Mouse (Mus musculus): ENCODE measurements around the gene Ppp1r9b. TPM values are rescaled to one million over a fixed set of nuclear protein-coding genes. Genes with fewer than 3 reads are reported as not detected.
A peak's percentile ranks its signal among the peaks of the same experiment; 100 is the strongest.

Gene Ppp1r9b
- polyA plus RNA-seq (2014; fragmentation: Nextera tagmentation; extraction: Ambion mirVana): 9.9 and 10.5 TPM in 2 replicates

DNA sequence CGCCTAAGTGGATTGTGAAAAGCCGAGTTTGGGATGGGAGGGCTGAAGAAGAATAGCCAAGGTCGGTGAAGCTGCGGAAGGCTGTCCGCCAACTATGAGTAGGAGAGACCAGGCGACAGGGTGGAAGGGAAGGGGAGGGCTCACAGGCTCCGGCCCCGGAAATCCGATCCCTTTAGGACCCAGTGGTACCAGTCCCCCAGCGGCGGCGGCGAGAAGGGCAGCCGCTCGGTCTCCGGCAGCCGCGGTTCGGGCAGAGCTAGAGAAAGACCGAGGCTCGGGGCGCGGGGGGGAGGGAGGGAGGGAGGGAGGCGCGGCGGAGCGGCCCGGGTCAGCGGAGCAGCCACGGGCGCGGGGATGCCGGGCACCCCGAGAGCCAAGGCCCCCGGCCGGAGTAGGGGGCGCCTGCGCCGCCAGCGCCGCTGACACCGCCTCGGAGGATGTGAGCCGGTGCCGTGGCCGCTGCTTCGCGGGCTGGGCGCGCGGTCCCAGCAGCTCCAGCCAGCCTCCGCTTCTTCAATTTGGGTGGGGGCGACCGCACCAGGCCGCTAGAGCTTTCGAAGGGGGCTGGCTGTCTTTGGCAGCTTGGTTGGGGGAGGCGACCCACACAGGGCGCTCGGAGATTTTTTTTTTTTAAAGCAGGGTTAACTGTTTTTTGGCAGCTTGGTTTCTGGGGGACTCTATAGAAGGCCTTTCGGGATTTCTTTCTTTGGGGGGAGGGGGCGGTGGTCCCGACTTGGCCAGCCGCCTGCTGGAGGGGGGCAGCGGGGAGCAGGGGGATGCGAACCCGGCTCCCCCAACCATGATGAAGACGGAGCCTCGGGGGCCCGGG, at the start of gene Ppp1r9b:
TSS of gene Ppp1r9b (plus strand) at position 287 of the 829 bp plus-strand sequence.
- H3K27ac ChIP-seq (replicated peaks; ENCODE audit: low read depth, low read length): peak within 1 kb of the TSS; percentile 89
- H3K4me1 ChIP-seq (ENCODE audit: control insufficient read depth, insufficient read depth, low read length): peaks cover 18% of the 10 kb centered on the region
- DNase-seq (ENCODE audit: low spot score): peak; percentile 92
- H3K9ac ChIP-seq (replicated peaks; ENCODE audit: low read length): peak within 1 kb of the TSS; percentile 93
- peak within 1 kb of the TSS; percentile 100 for H3K4me2 ChIP-seq (ENCODE audit: low read depth, low read length)
- H3K27me3 ChIP-seq (ENCODE audit: control insufficient read depth, insufficient read depth, low read length): no peaks in the 10 kb centered on the region
- H3K4me3 ChIP-seq (ENCODE audit: low read depth, low read length): peak within 1 kb of the TSS; percentile 96
- WGBS: under 1% methylated on average over 41 of the region's 69 CpGs
- H3K36me3 ChIP-seq (replicated peaks; ENCODE audit: control insufficient read depth, insufficient read depth, low read depth, low read length): no peaks in the 10 kb centered on the region
- ATAC-seq (replicated peaks; ENCODE audit: insufficient number of reproducible peaks, low FRiP score, low TSS enrichment, low read depth): peak; percentile 87
- H3K9me3 ChIP-seq (replicated peaks; ENCODE audit: control insufficient read depth, low read length): no peaks in the 10 kb centered on the region

DNA sequence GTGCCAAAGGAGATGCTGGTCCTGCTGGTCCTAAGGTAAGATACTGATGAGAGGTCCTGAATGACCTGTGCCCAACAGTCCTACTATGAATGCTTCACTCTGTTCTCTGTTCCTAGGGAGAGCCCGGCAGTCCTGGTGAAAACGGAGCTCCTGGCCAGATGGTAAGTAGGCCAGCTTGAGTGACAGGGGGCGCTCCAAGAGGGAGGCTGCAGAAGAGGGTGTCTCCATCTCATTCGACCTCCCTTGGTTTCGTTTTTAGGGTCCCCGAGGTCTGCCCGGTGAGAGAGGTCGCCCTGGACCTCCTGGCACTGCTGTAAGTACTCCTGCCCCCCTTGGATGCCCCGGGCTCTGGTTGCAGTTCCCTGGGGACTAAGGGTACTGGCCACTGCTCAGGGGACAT, 49.7 kb upstream of the Ppp1r9b start:
- Histone ChIP-seq H3K9me3 (replicated peaks; ENCODE audit: control insufficient read depth, low read length) (no peaks in the 10 kb centered on the region), H3K4me1 (ENCODE audit: control insufficient read depth, insufficient read depth, low read length) (no peaks in the 10 kb centered on the region), H3K4me3 (ENCODE audit: low read depth, low read length) (no peak overlapping the region), H3K27ac (replicated peaks; ENCODE audit: low read depth, low read length) (no peak overlapping the region), H3K36me3 (replicated peaks; ENCODE audit: control insufficient read depth, insufficient read depth, low read depth, low read length) (peaks cover 6% of the 10 kb centered on the region), H3K4me2 (ENCODE audit: low read depth, low read length) (no peak overlapping the region), H3K9ac (replicated peaks; ENCODE audit: low read length) (no peak overlapping the region), H3K27me3 (ENCODE audit: control insufficient read depth, insufficient read depth, low read length) (no peaks in the 10 kb centered on the region; the same call in 1 of the 2 replicates)
- ATAC-seq (replicated peaks; ENCODE audit: insufficient number of reproducible peaks, low FRiP score, low TSS enrichment, low read depth) (no peak), DNase-seq (ENCODE audit: low spot score) (no peak)
- WGBS: 35% methylated on average over 9 of the region's 9 CpGs

DNA sequence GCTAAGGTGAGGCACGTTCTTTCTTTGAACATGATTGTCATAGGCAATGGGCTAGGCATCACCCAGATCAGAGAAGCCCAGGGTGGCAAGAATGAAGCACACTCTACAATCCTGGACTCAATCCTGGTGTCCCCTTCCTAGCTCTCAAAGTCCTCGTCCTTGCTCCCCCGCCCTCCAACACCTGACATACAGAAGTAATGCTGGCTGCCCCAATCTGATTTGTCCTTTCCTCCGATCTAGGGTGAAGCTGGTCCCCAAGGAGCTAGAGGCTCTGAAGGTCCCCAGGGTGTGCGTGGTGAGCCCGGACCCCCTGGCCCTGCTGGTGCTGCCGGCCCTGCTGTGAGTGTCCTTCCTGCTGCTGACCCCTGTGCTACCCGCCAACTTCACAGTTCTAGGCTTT, 49.1 kb upstream of the Ppp1r9b start:
- Histone ChIP-seq H3K9ac (replicated peaks; ENCODE audit: low read length) (no peak overlapping the region), H3K4me3 (ENCODE audit: low read depth, low read length) (no peak overlapping the region), H3K27me3 (ENCODE audit: control insufficient read depth, insufficient read depth, low read length) (no peaks in the 10 kb centered on the region; the same call in 1 of the 2 replicates), H3K4me2 (ENCODE audit: low read depth, low read length) (no peak overlapping the region), H3K4me1 (ENCODE audit: control insufficient read depth, insufficient read depth, low read length) (no peaks in the 10 kb centered on the region), H3K36me3 (replicated peaks; ENCODE audit: control insufficient read depth, insufficient read depth, low read depth, low read length) (peaks cover 6% of the 10 kb centered on the region), H3K27ac (replicated peaks; ENCODE audit: low read depth, low read length) (no peak overlapping the region), H3K9me3 (replicated peaks; ENCODE audit: control insufficient read depth, low read length) (no peaks in the 10 kb centered on the region)
- no peak for DNase-seq (ENCODE audit: low spot score)
- ATAC-seq (replicated peaks; ENCODE audit: insufficient number of reproducible peaks, low FRiP score, low TSS enrichment, low read depth): no peak
- WGBS: 81% methylated on average over 8 of the region's 8 CpGs

DNA sequence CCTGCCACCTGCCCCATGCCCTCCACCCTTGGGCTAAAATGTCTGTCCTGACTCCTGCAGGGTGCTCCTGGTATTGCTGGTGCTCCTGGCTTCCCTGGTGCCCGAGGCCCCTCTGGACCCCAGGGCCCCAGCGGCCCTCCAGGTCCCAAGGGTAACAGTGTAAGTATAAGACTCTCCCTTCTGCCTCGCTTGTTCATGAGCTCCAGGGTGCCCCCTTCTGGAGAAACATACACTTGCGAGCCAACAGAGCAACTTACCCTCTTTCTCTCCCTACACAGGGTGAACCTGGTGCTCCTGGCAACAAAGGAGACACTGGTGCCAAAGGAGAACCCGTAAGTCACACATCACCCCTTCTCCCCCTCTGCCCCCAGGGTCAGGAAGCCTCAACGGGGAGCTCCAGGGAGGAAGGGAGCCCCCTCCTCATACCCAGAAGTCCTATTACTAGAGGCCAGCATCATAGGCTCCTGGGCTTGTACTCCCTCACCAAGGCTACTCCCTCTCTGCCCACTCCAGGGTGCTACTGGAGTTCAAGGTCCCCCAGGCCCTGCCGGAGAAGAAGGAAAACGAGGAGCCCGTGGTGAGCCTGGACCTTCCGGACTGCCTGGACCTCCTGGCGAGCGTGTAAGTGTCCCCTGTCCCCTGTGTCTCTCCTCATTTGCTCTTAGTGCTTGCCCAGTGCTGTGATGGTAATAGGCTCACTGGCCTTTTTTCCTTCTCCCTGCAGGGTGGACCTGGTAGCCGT, 48.4 kb upstream of the Ppp1r9b start:
- DNase-seq (ENCODE audit: low spot score) (peak; percentile 46), ATAC-seq (replicated peaks; ENCODE audit: insufficient number of reproducible peaks, low FRiP score, low TSS enrichment, low read depth) (no peak)
- Histone ChIP-seq H3K4me1 (ENCODE audit: control insufficient read depth, insufficient read depth, low read length) (no peaks in the 10 kb centered on the region), H3K27me3 (ENCODE audit: control insufficient read depth, insufficient read depth, low read length) (no peaks in the 10 kb centered on the region; the same call in 1 of the 2 replicates), H3K27ac (replicated peaks; ENCODE audit: low read depth, low read length) (no peak overlapping the region), H3K9me3 (replicated peaks; ENCODE audit: control insufficient read depth, low read length) (no peaks in the 10 kb centered on the region), H3K36me3 (replicated peaks; ENCODE audit: control insufficient read depth, insufficient read depth, low read depth, low read length) (peaks cover 6% of the 10 kb centered on the region), H3K9ac (replicated peaks; ENCODE audit: low read length) (no peak overlapping the region), H3K4me3 (ENCODE audit: low read depth, low read length) (no peak overlapping the region), H3K4me2 (ENCODE audit: low read depth, low read length) (no peak overlapping the region)
- WGBS: 54% methylated on average over 13 of the region's 13 CpGs

DNA sequence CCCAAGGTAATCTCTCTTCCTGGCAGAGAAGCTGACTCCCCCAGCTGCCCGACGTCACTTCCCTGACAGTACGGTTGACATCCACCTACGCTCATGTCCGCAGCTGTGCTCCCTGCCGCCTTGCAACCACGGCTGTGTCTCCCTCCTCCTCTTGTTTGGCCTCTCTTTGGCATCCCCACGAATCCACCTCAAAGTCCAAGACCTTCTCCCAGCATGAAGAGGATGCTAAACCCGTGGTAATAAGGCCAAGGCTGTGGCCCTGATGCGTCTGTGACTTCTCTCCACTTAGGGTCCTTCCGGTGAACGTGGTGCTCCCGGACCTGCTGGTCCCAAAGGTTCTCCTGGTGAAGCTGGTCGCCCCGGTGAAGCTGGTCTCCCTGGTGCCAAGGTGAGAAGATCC, 47.8 kb upstream of the Ppp1r9b start:
- Histone ChIP-seq H3K36me3 (replicated peaks; ENCODE audit: control insufficient read depth, insufficient read depth, low read depth, low read length) (peaks cover 8% of the 10 kb centered on the region), H3K27me3 (ENCODE audit: control insufficient read depth, insufficient read depth, low read length) (no peaks in the 10 kb centered on the region; the same call in 1 of the 2 replicates)

DNA sequence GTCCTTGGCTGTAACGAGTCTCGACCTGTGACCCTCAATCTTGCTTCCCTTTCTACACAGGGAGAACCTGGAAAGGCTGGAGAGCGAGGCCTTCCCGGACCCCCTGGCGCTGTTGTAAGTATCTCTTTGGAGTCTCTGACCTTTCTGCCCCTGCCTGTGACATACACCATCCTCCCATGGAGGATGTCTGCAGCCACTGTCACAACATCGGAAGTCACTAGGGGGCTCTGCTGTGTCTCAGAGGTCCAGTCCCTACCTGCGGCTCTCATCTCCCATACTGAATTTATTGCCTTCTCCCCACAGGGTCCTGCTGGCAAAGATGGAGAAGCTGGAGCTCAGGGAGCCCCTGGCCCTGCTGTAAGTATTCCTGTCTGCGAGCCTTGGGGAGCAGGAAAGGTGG, 46.5 kb upstream of the Ppp1r9b start:
- 13% methylated on average over 8 of the region's 8 CpGs for WGBS
- Histone ChIP-seq H3K9ac (replicated peaks; ENCODE audit: low read length) (no peak overlapping the region), H3K9me3 (replicated peaks; ENCODE audit: control insufficient read depth, low read length) (no peaks in the 10 kb centered on the region), H3K4me2 (ENCODE audit: low read depth, low read length) (no peak overlapping the region), H3K27me3 (ENCODE audit: control insufficient read depth, insufficient read depth, low read length) (no peaks in the 10 kb centered on the region; the same call in 1 of the 2 replicates), H3K27ac (replicated peaks; ENCODE audit: low read depth, low read length) (no peak overlapping the region), H3K36me3 (replicated peaks; ENCODE audit: control insufficient read depth, insufficient read depth, low read depth, low read length) (peaks cover 14% of the 10 kb centered on the region), H3K4me3 (ENCODE audit: low read depth, low read length) (no peak overlapping the region), H3K4me1 (ENCODE audit: control insufficient read depth, insufficient read depth, low read length) (no peaks in the 10 kb centered on the region)
- DNase-seq (ENCODE audit: low spot score) (no peak), ATAC-seq (replicated peaks; ENCODE audit: insufficient number of reproducible peaks, low FRiP score, low TSS enrichment, low read depth) (no peak)

More for the DNA sequence above, 47.8 kb upstream of the Ppp1r9b start:
- no peak overlapping the region for H3K4me3 ChIP-seq (ENCODE audit: low read depth, low read length)
- H3K9me3 ChIP-seq (replicated peaks; ENCODE audit: control insufficient read depth, low read length): no peaks in the 10 kb centered on the region
- H3K9ac ChIP-seq (replicated peaks; ENCODE audit: low read length): no peak overlapping the region
- no peaks in the 10 kb centered on the region for H3K4me1 ChIP-seq (ENCODE audit: control insufficient read depth, insufficient read depth, low read length)
- H3K27ac ChIP-seq (replicated peaks; ENCODE audit: low read depth, low read length): no peak overlapping the region
- ATAC-seq (replicated peaks; ENCODE audit: insufficient number of reproducible peaks, low FRiP score, low TSS enrichment, low read depth) (no peak), DNase-seq (ENCODE audit: low spot score) (no peak)
- WGBS: 79% methylated on average over 15 of the region's 15 CpGs
- H3K4me2 ChIP-seq (ENCODE audit: low read depth, low read length): no peak overlapping the region

DNA sequence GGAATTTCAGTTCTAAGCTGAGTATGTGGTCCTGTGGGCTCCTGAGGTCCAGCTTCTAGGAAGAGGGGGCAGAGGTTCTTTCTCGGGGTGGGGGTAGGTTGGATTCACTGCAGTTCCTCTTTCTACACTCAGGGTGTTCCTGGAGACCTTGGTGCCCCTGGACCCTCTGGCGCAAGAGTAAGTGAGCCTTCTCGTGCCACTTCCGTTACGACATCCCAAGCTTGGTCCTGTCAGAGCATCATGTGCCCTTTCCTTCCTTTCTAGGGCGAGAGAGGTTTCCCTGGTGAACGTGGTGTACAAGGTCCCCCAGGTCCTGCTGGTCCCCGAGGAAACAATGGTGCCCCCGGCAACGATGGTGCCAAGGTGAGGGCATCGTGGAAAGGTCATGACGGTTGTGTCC, 45.6 kb upstream of the Ppp1r9b start:
- WGBS: 91% methylated on average over 12 of the region's 12 CpGs
- H3K27me3 ChIP-seq (ENCODE audit: control insufficient read depth, insufficient read depth, low read length): no peaks in the 10 kb centered on the region; the same call in 1 of the 2 replicates
- H3K36me3 ChIP-seq (replicated peaks; ENCODE audit: control insufficient read depth, insufficient read depth, low read depth, low read length): peaks cover 20% of the 10 kb centered on the region
- no peak overlapping the region for H3K9ac ChIP-seq (replicated peaks; ENCODE audit: low read length)
- no peaks in the 10 kb centered on the region for H3K4me1 ChIP-seq (ENCODE audit: control insufficient read depth, insufficient read depth, low read length)
- no peak overlapping the region for H3K27ac ChIP-seq (replicated peaks; ENCODE audit: low read depth, low read length)
- H3K4me3 ChIP-seq (ENCODE audit: low read depth, low read length): no peak overlapping the region
- H3K4me2 ChIP-seq (ENCODE audit: low read depth, low read length): no peak overlapping the region
- no peaks in the 10 kb centered on the region for H3K9me3 ChIP-seq (replicated peaks; ENCODE audit: control insufficient read depth, low read length)
- no peak for DNase-seq (ENCODE audit: low spot score)
- no peak for ATAC-seq (replicated peaks; ENCODE audit: insufficient number of reproducible peaks, low FRiP score, low TSS enrichment, low read depth)

DNA sequence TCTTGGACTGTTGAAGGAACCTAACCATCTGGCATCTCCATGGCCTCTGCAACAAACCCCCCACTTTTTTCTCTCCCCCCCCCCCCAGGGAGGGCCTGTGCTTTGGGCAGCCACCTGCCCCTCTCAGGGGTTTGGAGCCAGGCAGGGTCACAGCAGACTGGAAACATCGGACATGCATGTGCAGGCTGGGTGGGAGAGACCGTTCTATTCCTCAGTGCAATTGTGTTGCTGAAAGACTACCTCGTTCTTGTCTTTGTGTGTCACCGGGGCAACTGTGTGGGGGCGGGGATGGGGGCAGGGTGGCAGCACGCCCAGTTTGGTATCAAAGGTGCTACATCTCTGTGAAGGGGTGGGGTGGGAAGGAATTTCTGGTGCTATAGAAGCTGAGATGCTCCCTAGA, 38.7 kb upstream of the Ppp1r9b start:
- no peaks in the 10 kb centered on the region; the same call in 1 of the 2 replicates for H3K4me1 ChIP-seq (ENCODE audit: control insufficient read depth, insufficient read depth, low read length)
- no peak overlapping the region for H3K4me3 ChIP-seq (ENCODE audit: low read depth, low read length)
- ATAC-seq (replicated peaks; ENCODE audit: insufficient number of reproducible peaks, low FRiP score, low TSS enrichment, low read depth): no peak
- WGBS: 23% methylated on average over 6 of the region's 6 CpGs
- H3K36me3 ChIP-seq (replicated peaks; ENCODE audit: control insufficient read depth, insufficient read depth, low read depth, low read length): peaks cover 20% of the 10 kb centered on the region
- no peak overlapping the region for H3K27ac ChIP-seq (replicated peaks; ENCODE audit: low read depth, low read length)
- H3K9me3 ChIP-seq (replicated peaks; ENCODE audit: control insufficient read depth, low read length): no peaks in the 10 kb centered on the region
- H3K4me2 ChIP-seq (ENCODE audit: low read depth, low read length): no peak overlapping the region
- DNase-seq (ENCODE audit: low spot score): no peak
- H3K9ac ChIP-seq (replicated peaks; ENCODE audit: low read length): no peak overlapping the region
- no peaks in the 10 kb centered on the region; the same call in 1 of the 2 replicates for H3K27me3 ChIP-seq (ENCODE audit: control insufficient read depth, insufficient read depth, low read length)

All from embryonic facial prominence, embryonic 11.5 days (tissue).